Mouse (Mus musculus) B cell, adult 2 months (primary cell): ENCODE measurements around the gene Ssh2.
"Not testable (repeated sequence)": the region's sequence is repeated elsewhere in the genome, so short reads cannot be mapped to it uniquely, and the experiment has no call there.

Experiments used
- DNase-seq, 2 experiments: peaks; one replicate each; pipeline ENCODE4 v3.0.0; 2022

Gene Ssh2

DNA sequence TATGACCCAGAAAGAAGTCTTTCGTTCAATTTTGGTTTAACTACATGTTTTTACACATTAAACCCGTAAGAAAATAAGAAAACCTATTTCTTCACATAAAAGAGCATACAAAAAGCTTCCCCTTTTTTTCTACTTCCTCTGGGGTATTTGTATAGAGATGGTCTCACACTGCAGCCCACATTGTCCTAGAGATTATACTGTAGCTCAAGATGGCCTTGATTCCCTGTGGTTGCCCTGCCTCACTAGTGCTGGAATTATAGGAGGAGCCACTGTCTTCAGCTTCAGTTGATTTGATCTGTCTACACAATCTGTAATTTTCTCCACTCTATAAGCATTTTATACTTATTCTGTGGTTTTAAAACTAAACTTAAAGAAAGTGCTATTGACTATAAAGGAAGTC is 15.4 kb downstream of the Ssh2 start:
- DNase-seq = no peak

- no peak for DNase-seq
These were observed 19.2 kb downstream of the Ssh2 start for GRCm38 (mm10) chr11:77235267-77235666.

DNA sequence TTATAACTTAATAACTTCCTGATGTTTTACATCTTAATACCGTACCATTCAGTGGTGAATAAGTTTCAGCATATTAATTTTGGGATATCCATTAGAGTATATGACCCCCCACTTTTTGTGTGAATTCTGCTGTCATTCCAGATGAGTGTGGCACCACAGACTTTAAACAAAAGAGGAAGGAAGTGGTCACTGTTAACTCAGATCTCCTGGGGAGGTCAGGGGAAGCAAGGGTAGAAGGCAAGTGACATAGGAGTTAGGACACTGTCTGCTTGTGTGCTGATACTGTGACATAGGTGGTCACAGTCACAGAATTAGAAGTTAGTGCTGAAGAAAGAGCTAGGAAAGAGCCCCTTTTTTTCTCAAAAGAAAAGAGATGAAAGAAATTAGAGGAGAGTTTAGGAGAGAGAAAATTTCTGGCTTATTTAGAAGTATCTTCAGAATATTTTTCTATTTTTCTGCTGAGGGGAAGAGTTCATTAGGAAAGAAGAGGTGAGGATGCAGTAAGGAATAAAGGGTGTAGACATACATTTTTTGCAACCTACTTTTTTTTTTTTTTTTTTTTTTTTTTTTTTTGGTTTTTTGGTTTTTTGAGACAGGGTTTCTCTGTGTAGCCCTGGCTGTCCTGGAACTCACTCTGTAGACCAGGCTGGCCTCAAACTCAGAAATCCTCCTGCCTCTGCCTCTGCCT is 23.7 kb downstream of the Ssh2 start:
- DNase-seq = peak; percentile 31 to 35

DNA sequence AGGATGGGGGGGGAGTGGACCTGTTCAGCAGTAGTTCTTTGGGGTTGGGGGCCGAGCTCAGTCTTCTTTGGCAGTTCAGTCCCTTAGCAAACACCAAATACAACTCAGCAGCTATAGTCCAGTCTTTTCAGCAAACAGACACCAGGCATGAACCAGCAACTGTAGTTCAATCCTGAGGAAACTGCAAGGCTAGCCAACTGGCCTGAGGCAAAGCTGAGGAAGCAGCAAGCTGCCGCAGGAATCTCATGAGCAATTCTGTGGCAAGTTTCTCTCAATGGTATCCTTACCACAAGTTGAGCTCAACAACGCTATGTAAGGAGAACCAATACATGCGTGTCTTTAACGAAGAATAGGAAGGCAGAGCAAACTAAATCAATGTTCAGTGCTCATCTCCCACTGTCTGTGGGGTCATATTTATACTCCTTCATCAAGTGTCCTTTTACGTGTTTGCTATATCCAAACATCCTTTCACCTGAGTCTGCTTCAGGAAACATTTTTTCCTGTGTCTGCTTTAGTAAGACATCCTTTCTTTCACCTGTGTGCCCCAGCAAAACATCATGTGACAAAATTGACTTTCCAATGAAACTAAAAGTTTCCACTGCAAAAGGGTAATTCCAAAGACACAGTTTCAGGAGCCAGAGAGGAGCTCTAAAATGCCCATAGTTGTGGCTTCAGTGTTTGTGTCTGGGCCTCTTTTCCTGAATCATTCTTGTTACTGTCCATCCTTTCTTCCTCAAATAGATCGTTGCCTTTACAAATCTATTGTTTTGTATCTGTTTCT is 24.6 kb downstream of the Ssh2 start:
- no peak for DNase-seq

GRCm38 (mm10) chr11:77242912-77243311 is 26.8 kb downstream of the Ssh2 start:
- DNase-seq = no peak

- no peak for DNase-seq
These were observed 36.7 kb downstream of the Ssh2 start for GRCm38 (mm10) chr11:77252826-77253225.

DNA sequence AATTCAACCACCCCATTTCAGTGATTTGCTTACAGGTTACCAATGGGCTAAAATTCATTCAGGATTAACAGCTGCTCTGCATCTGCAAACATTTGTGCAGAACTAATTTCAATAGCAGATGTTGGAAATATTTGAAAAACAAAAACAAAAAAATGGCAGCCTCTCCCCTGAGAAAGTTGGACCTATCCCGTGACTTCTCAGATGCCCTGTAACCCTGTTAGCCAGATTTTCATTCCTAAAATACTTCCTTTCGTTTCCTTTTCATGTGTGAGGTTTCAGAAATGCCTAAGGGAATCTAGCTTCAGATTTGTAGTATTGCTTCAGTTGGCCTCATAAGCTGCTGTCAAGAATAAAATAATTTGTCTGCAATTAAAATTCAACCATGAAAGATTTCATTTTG is 43.4 kb downstream of the Ssh2 start:
- DNase-seq = no peak

DNA sequence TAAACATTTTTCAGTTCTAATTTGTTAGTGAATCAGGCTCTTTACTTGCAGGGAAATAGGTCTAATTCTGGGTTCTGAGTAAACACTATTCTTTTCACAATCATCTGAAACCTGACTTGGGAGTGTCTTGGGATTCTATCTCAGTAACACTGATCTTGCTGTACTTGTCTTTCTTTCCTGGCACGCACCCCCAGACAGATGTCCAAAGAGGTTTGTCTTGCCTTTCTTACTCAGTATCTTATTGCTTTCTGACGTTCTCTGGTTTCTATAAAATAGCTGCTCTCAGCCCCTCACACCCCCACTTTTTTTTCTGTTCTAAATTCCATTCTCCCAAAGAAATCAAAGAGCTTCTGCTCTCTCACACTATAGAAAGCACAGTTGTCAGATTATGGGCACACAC is 51.3 kb downstream of the Ssh2 start:
- DNase-seq = no peak

DNA sequence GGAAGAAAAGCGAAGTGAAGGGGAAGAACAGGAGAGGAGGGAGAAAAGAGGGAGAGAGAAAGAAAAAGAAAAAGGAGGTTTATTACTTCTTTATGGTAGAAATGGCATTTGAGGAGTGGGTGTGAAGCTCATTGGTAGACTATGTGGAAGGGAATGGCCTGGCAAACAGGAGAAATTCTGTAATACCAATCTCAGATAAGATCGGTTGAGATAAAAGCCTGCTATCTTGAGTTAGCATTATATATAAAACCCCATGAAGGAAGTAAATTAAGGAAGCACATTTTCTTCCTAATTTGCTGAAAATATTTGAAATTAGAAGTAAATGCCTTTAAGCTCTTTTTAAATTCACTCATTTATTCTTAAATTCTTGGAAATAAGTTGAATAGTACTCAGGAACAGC is 59.9 kb downstream of the Ssh2 start:
- no peak for DNase-seq

DNA sequence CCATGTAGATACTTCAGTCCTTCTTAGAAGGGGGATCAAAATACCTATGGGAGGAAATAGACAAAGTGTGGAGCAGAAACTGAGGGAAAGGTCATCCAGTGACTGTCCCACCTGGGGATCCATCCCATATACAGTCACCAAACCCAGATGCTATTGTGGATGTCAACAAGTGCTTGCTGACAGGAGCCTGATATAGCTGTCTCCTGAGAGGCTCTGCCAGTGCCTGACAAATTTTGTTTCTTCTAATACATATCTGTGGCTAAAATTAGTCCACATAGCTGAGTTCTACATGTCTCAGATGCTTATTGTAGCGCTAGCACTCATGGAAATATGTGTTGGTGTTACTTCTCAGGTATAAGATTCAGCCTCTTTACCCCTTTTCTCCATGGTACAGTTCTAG is 62.5 kb downstream of the Ssh2 start:
- not testable (repeated sequence) for DNase-seq

GRCm38 (mm10) chr11:77280219-77280618 is 64.1 kb downstream of the Ssh2 start:
- DNase-seq = no peak

DNA sequence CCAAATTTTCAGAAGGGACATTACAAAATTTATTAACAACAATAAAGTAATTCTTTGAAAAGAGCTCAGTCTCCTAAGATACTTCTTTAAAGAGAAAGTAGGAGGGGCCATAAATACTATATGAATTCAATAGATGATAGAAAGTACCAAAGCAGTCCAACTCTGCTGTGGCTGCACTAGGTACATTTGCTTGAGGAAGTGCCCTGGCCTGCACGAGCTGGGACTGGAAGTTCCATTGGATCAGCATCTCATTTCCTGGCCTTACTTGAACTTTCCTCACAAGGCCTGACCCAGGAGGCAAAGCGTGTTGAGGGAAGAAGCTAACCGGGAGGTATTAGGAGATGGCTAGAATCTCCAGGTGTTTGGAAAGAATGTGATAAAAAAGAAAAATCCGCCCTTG is 75.4 kb downstream of the Ssh2 start:
- no peak for DNase-seq

GRCm38 (mm10) chr11:77293673-77294072 is 77.6 kb downstream of the Ssh2 start:
- DNase-seq = not testable (repeated sequence)

DNA sequence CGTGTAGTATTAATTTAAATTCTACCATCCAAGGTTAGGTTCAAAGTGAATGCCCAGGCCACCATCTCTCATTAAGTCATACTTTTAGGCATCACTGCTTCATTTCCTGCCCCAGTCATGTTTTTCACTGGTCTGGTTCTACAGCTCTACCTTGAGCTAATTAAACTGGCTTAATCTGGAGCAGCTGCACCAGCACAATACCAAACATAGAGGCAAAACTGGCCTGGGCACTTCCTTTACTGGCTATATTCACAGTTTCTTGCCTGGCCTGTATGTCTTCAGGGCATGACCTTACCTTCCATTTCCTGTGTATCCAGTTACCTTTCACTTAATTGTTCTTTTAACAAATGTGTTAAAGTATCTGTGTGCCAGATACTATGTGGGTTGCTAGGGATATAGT is 81.2 kb downstream of the Ssh2 start:
- no peak for DNase-seq

GRCm38 (mm10) chr11:77307205-77307604 is 91.1 kb downstream of the Ssh2 start:
- no peak for DNase-seq

- DNase-seq = peak; percentile 54 to 66
These were observed 92.4 kb downstream of the Ssh2 start for GRCm38 (mm10) chr11:77308533-77308932.

DNA sequence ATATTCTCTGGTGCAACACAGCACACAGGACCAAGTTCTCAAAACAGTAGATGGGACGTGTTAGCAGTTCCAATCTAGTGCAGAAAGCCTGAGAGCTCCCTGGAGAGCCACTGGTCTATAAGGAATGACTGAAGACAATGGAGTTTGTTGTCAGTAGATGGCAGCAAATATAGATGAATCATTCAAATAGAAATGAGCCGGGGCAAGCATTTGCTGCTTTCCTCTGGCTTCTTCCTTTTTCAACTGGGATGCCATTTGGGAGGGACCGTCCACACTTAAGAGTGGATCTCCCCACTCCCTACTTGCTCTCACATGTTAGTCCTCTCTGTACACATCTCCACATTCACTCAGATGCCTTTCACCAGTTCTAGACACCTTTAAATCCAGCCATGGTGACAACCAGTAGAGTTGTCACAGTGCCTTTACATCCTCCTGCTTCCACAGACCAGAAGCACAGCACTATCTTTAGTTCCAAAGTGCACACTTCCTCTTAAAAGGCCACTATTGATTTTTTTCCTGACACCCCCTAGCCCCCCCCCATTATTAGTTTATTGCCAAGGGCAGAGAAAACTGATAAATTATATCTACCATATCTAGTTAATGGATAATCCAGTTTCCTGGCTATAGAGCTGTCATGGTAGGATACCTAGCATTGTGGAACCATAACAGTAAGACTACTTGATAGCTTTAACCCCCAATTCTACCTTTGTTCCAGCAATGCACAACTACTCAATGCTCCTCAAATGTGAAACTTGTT is 101.8 kb downstream of the Ssh2 start:
- peak; percentile 6 to 13 for DNase-seq

DNA sequence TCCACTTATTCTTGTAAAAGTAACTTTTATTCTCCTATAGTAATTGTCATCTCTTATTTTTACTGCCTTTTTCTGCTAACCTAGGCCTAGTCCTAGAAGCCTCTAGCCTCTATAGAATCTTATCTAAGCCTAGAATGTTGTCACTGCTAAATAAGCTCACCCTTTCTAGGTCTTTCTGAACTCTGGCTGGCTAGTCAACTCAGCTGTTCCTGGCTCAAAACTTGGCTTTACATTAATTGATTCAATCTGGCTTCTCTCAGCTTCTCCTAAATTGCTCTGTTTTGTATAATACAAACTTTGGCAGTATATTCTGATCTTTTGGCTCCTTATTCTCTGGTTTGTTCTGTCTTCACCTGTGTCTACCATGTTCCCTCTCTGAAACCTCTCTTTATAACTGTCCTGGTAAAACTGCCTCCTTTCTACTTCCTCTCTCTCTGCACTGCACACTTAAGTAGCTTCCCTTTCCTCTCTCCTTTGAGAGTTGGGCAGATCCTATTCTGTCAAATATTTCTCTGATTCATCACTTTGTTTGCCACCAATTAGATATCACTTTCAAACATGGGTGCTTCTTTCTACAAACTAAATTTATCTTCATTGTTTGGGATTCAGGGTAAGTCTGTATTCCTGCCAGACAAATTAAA is 102.5 kb downstream of the Ssh2 start:
- no peak for DNase-seq

DNA sequence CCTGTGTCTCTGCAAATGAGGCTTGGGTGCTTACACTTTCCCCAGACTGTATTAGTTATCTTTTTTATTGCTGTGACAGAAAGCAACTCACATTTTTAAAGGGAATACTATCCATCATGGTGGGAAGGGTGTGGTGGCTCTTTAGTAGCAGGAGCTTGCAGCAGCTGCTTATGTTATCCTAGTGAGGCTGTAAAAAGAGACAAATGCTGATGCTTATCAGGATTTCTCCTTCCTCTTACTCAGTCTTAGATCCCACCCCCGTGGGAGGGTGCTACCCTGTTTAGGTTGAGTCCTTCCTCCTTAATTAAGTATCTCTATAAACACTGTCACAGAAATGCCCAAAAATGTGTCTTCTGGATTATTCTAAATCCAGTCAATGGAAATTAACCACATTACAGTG is 105.1 kb downstream of the Ssh2 start:
- no peak for DNase-seq

DNA sequence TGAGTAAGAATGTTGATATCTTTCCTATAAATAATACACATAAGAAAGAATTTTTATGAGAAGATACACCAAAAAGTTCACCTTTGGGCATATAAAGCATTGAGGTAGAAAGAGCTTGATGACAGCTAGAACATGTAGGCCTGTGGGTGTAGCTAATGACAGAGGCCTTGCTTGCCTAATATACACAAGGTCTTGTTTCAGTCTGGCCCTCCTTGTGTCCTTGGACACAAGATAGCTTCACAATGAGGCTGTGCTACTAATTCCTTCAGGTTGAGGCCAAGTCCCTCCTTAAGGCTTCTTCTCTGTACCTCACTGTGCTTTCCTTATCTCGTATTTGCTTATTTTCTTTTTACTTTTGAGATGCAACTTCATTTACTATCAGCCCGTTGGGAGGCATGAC is 114.4 kb downstream of the Ssh2 start:
- DNase-seq = no peak

DNA sequence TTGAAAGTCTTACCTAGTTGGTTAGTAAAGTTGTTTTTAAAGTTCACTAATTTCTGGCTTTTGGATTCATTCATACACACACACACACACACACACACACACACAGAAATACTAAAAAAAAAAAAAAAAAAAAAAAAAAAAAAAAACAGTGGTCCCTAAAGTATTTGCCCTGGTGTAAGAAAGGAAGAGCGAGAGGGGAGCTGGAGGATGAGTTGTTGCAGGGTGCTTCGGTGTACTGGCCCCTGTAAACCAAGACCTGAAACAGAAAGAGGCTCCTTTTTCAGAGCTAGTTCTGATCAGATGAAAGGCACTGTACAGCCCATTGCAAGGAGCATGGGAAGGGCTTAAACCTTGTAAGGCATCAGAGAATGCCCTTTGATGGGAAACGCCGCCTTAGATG is 131.2 kb downstream of the Ssh2 start:
- no peak for DNase-seq

- peak; percentile 98 to 99 for DNase-seq
These were observed 132.2 kb downstream of the Ssh2 start for GRCm38 (mm10) chr11:77348142-77348741.

DNA sequence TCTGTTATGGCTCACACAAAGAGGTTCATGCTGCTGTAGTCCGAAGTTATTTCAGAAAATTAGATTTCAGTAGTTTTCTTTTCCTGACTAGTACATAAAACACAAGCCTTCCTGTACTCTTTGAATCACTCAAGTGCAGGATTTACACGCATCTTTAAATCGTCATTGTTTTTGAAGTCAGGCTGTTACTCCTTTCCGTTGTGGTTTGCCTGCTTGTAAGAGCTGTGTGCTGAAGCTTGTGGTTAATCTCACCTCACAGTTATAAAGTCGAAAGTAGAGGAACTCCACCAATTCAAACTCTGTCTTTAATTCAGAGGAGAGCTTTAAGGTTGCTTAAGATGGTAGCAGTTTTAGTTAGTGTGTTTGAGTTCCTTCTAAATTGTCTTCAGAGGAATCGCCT is 132.9 kb downstream of the Ssh2 start:
- peak; percentile 24 to 43 for DNase-seq
